12 mouse cellular contexts compared by ENCODE assay signal in genomic region chr16:95291450-95292101, GRCm38 (mm10). TPM values are rescaled to one million over a fixed set of nuclear protein-coding genes. Genes with fewer than 3 reads are reported as not detected.
A peak's percentile ranks its signal among the peaks of the same experiment; 100 is the strongest.
DNase-seq lines count a peak whose midpoint lies in the region; TF ChIP-seq lines count a peak whose summit lies in the region.
"Had no signal": no experiment of that assay in that cellular context is flagged by ENCODE, and none has a peak within 500 bp of the region (broad histone marks: within the 10 kb centered on the region; RNA-seq: fewer than 3 reads in every experiment).

No protein-coding gene starts in this region.

- intact Hi-C loops in heart, postnatal 25 days (cut with DNase I), result loop anchor here (1.0 kb wide), 1 partner anchor 31 kb away; no protein-coding TSS in a partner anchor

- peak overlapping the region; percentile 40 for H3K4me3 ChIP-seq in brown adipose tissue, adult 24 weeks (ENCODE audit: insufficient read depth, low read depth, low read length)
- H3K4me3 ChIP-seq in lung, adult 2 months (replicated peaks; ENCODE audit: extremely low read depth, low read depth, low read length), result no peak overlapping the region
- H3K4me3 ChIP-seq: megakaryocyte, embryonic 14.5 days had no signal

- H3K27ac ChIP-seq in brown adipose tissue, adult 24 weeks (replicated peaks; ENCODE audit: low read depth, low read length), result peak overlapping the region; percentile 81

- no peak for TF ChIP-seq POLR2A in lung, adult 2 months (IDR thresholded peaks at IDR 0.05; ENCODE audit: borderline replicate concordance, extremely low read depth, low read depth, low read length)

- peaks cover 13% of the 10 kb centered on the region; the same call in 1 of the 2 replicates for H3K4me1 ChIP-seq in brown adipose tissue, adult 24 weeks (ENCODE audit: control insufficient read depth, insufficient read depth, insufficient read length, low read length)
- peaks cover 4% of the 10 kb centered on the region for H3K4me1 ChIP-seq in lung, adult 2 months (ENCODE audit: control insufficient read depth, insufficient read depth, low read length)

- TF ChIP-seq CTCF in lung, adult 2 months (IDR thresholded peaks at IDR 0.05; ENCODE audit: insufficient read depth, low read length), result no peak

- WGBS in lung, adult 2 months, result 42% methylated on average over 10 of the region's 10 CpGs

- peak; percentile 22 to 38 for DNase-seq in cerebellum, postnatal 14 days
- DNase-seq in cerebellum, adult 11-12 months, result no peak
- peak; percentile 41 for DNase-seq in heart, postnatal 25 days (ENCODE audit: low spot score)
- peak; percentile 51 for DNase-seq in lung, adult 2 months
- DNase-seq in embryo, embryonic 9.5 days (ENCODE audit: extremely low spot score), result no peak
- DNase-seq in urinary bladder, postnatal 25 days (ENCODE audit: low spot score), result no peak
- DNase-seq in thymus, postnatal 25 days, result no peak
- DNase-seq: B cell, adult 2 months; layer of hippocampus, adult 9-11 months had no signal

RNA-seq across cellular contexts. Expression of gene Kcnj15, which starts 34.2 kb away (rescaled TPM):
- 3.1 and 3.3 TPM in 2 replicates for polyA plus RNA-seq in brown adipose tissue, adult 24 weeks (2012; ENCODE audit: insufficient read depth, insufficient read length, missing spikeins)
- total RNA-seq in heart, postnatal 25 days (2021), result 1 to 10 TPM; 1.2 to 1.6 TPM
- 27.5 and 34.3 TPM in 2 replicates for polyA plus RNA-seq in lung, adult 2 months (2012; rRNA removed)
- total RNA-seq: neutrophil, adult 5-6 weeks had no signal

Comparison
In these comparisons a context has a peak if more than half of its experiments do, and no peak if none do; other contexts are left out.
1. DNase-seq: peak in cerebellum, postnatal 14 days (2 of 2), heart, postnatal 25 days (single experiment) and lung, adult 2 months (single experiment); none in cerebellum, adult 11-12 months (single experiment), embryo, embryonic 9.5 days (single experiment), urinary bladder, postnatal 25 days (single experiment) and thymus, postnatal 25 days (single experiment).